Mouse (Mus musculus) thymus, adult 2 months (tissue): ENCODE data around the gene Sipa1l1.

Source experiments
- CTCF ChIP-seq: fragments of 200-500 bp; IDR thresholded peaks from 2 replicates; pipeline ENCODE4 v1.5.1; 2012; ENCODE audit warnings: mild to moderate bottlenecking, control low read depth, low read length, moderate library complexity, borderline replicate concordance; ENCODE audit not compliant: control insufficient read depth, poor library complexity, insufficient read depth; ENCODE audit errors: extremely low read depth
- POLR2A ChIP-seq: fragments of 200-500 bp; IDR thresholded peaks from 2 replicates; pipeline ENCODE4 v1.6.1; 2012; ENCODE audit warnings: mild to moderate bottlenecking, low read length, control low read depth, moderate library complexity; ENCODE audit not compliant: control insufficient read depth, poor library complexity, insufficient read depth; ENCODE audit errors: extremely low read depth

DNA sequence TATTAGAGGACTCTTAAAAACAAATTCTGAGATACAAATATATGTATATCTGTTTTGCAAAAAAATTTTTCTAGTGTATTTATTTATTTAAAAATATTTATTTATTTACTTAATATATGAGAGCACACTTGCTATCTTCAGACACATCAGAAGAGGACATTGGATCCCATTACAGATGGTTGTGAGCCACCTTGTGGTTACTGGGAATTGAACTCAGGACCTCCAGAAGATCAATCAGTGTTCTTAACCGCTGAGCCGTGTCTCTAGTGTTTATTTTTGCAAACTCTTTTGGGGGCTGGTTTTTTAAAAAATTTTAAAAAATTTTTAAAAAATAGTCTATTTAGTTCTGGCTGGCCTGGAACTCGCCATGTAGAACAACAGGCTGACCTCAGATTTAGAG, 104.4 kb downstream of the Sipa1l1 start:
- no peak for TF ChIP-seq POLR2A
- no peak for TF ChIP-seq CTCF
